In the genomic region with DNA sequence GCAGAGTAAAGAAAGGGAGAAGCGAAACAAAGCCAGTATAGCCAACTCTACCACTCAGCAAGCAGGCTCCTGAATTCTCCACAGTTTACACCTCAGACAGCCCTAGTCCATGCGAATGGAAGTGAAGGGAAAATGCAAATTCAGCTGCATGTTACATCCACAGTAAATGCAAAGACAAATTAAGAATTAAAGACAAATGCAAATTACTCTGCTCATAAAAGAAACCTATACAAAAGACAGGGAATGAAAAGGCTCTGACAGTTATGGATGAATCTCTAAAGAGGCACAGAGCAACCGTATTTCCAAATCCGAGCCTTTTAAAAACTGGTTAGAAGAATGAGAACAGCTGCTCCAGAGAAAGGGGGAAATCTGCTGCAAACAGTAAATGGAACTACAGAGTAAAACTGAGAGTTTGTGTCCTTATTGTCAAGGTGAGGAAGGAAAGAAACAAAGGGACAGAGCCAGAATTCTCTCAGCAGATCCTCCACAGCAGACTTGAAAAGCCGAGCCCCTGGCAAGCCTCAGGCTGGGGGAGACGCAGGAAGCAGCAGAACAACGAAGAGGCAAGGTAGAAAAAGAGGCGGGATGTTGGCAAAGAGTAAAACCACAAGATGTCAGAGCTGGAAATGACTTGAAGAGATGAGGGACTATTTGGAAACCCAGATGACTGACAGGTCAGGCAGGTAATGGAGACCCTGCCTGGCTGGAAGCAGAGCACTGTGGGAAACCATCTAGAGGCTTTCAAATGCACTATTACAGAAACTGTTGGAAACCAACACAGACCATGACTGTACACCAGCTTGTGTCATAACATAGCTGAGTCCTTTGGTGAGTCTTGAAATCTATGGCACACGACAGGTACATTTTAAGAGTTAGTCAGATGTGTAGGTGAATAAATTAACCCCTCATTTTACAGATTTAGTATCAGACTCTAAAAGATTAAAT, we compare ENCODE assay signal across 16 mouse cellular contexts.
DNase-seq lines count a peak whose midpoint lies in the region; ATAC-seq and TF ChIP-seq lines count a peak whose summit lies in the region.
"Had no signal": no experiment of that assay in that cellular context is flagged by ENCODE, and none has a peak within 500 bp of the region (broad histone marks: within the 10 kb centered on the region; RNA-seq: fewer than 3 reads in every experiment).

No protein-coding gene starts in this region.

- DNase-seq in embryo, embryonic 10.5 days (ENCODE audit: low spot score) = peak; percentile 21
- no peak for DNase-seq in embryo, embryonic 11 days
- DNase-seq in forebrain, postnatal 0 days = peak; percentile 29
- DNase-seq in midbrain, embryonic 11.5 days (ENCODE audit: low spot score, missing footprints) = no peak
- no peak for DNase-seq in right cerebral cortex, postnatal 10 days (ENCODE audit: low spot score in 2 of 2)
- DNase-seq in adrenal gland, adult 2 months = no peak
- DNase-seq in right cerebral cortex, adult 2 months (ENCODE audit: low spot score in 2 of 2) = no peak
- DNase-seq: adrenal gland, postnatal 14 days; cerebellum, postnatal 10 days; lung, adult 2 months; lung, postnatal 4 days; right cerebral cortex, postnatal 4 days had no signal

- H3K36me3 ChIP-seq in forebrain, postnatal 0 days (ENCODE audit: insufficient read depth) = no peaks in the 10 kb centered on the region
- H3K36me3 ChIP-seq in midbrain, embryonic 11.5 days (ENCODE audit: control insufficient read depth, insufficient read depth, low read length) = no peaks in the 10 kb centered on the region
- H3K36me3 ChIP-seq in neural tube, embryonic 15.5 days = no peaks in the 10 kb centered on the region
- H3K36me3 ChIP-seq: limb, embryonic 15.5 days had no signal

- H3K4me2 ChIP-seq in forebrain, postnatal 0 days (ENCODE audit: low read depth) = no peak overlapping the region
- H3K4me2 ChIP-seq in midbrain, embryonic 11.5 days = no peak overlapping the region
- H3K4me2 ChIP-seq in neural tube, embryonic 15.5 days = peak overlapping the region; percentile 29; the same call in 1 of the 2 replicates
- H3K4me2 ChIP-seq: limb, embryonic 15.5 days had no signal

- H3K9me3 ChIP-seq in forebrain, postnatal 0 days (ENCODE audit: low read length) = no peaks in the 10 kb centered on the region
- H3K9me3 ChIP-seq in midbrain, embryonic 11.5 days (ENCODE audit: control insufficient read depth, low read length) = no peaks in the 10 kb centered on the region
- H3K9me3 ChIP-seq in neural tube, embryonic 15.5 days (replicated peaks) = no peaks in the 10 kb centered on the region
- H3K9me3 ChIP-seq: limb, embryonic 15.5 days had no signal

- WGBS in forebrain, postnatal 0 days = 26% methylated on average over 9 of the region's 9 CpGs
- 55% methylated on average over 9 of the region's 9 CpGs for WGBS in midbrain, embryonic 11.5 days
- 26% methylated on average over 9 of the region's 9 CpGs for WGBS in neural tube, embryonic 15.5 days

- H3K27ac ChIP-seq in forebrain, postnatal 0 days (ENCODE audit: low read depth, low read length) = no peak overlapping the region
- H3K27ac ChIP-seq in midbrain, embryonic 11.5 days (ENCODE audit: low read depth, low read length) = no peak overlapping the region
- H3K27ac ChIP-seq in neural tube, embryonic 15.5 days (replicated peaks) = no peak overlapping the region
- H3K27ac ChIP-seq: layer of hippocampus, adult 2 months; limb, embryonic 15.5 days had no signal

- no peak for TF ChIP-seq CTCF in forebrain, postnatal 0 days (IDR thresholded peaks at IDR 0.05; ENCODE audit: low read depth)

- no peaks in the 10 kb centered on the region for H3K4me1 ChIP-seq in forebrain, postnatal 0 days (ENCODE audit: insufficient read depth)
- H3K4me1 ChIP-seq in midbrain, embryonic 11.5 days (ENCODE audit: control insufficient read depth, insufficient read depth, low read length) = peaks cover 13% of the 10 kb centered on the region
- peaks cover 8% of the 10 kb centered on the region for H3K4me1 ChIP-seq in neural tube, embryonic 15.5 days
- H3K4me1 ChIP-seq: limb, embryonic 15.5 days had no signal

- no peak overlapping the region; the same call in 1 of the 2 replicates for H3K9ac ChIP-seq in forebrain, postnatal 0 days
- no peak overlapping the region for H3K9ac ChIP-seq in midbrain, embryonic 11.5 days (ENCODE audit: low read length)
- H3K9ac ChIP-seq in neural tube, embryonic 15.5 days (replicated peaks) = no peak overlapping the region
- H3K9ac ChIP-seq: limb, embryonic 15.5 days had no signal

- H3K4me3 ChIP-seq in forebrain, postnatal 0 days (ENCODE audit: low read depth, low read length) = no peak overlapping the region
- H3K4me3 ChIP-seq in midbrain, embryonic 11.5 days (ENCODE audit: low read depth, low read length) = no peak overlapping the region
- H3K4me3 ChIP-seq in neural tube, embryonic 15.5 days (replicated peaks) = no peak overlapping the region
- H3K4me3 ChIP-seq: layer of hippocampus, adult 2 months; limb, embryonic 15.5 days had no signal

- ATAC-seq in forebrain, postnatal 0 days = peak; percentile 54; the same call in 1 of the 2 replicates
- ATAC-seq in midbrain, embryonic 11.5 days (ENCODE audit: low FRiP score) = peak; percentile 52; the same call in 1 of the 2 replicates
- no peak for ATAC-seq in neural tube, embryonic 15.5 days (ENCODE audit: low FRiP score)
- ATAC-seq: inflammation-experienced regulatory T-cells, adult 6 months had no signal

- no peaks in the 10 kb centered on the region for H3K27me3 ChIP-seq in forebrain, postnatal 0 days (ENCODE audit: insufficient read depth, low read length)
- no peaks in the 10 kb centered on the region for H3K27me3 ChIP-seq in midbrain, embryonic 11.5 days (ENCODE audit: control insufficient read depth, insufficient read depth, low read length)
- no peaks in the 10 kb centered on the region for H3K27me3 ChIP-seq in neural tube, embryonic 15.5 days (replicated peaks)
- H3K27me3 ChIP-seq: limb, embryonic 15.5 days had no signal

Comparison
In these comparisons a context has a peak if more than half of its experiments do, and no peak if none do; other contexts are left out.
1. DNase-seq: peak in embryo, embryonic 10.5 days (single experiment) and forebrain, postnatal 0 days (single experiment); none in embryo, embryonic 11 days (single experiment), midbrain, embryonic 11.5 days (single experiment), right cerebral cortex, postnatal 10 days (0 of 2), adrenal gland, adult 2 months (single experiment) and right cerebral cortex, adult 2 months (0 of 2).